Mouse (Mus musculus): ENCODE results near the gene Atp6v1g1. TPM values are rescaled to one million over a fixed set of nuclear protein-coding genes. Genes with fewer than 3 reads are reported as not detected.

Atp6v1g1 gene
- total RNA-seq, 2 experiments from 2014 or later = 132 to 141 TPM

- DNase-seq (ENCODE audit: extremely low spot score in 1 of 2, low spot score in 2 of 2) = no peak
- intact Hi-C loops (cut with DNase I) = no loop called here
These were observed 18.2 kb downstream of the Atp6v1g1 start for GRCm38 (mm10) chr4:63562742-63563141.

GRCm38 (mm10) chr4:63567712-63568390, 23.3 kb downstream of the Atp6v1g1 start:
- no peak for DNase-seq (ENCODE audit: extremely low spot score in 1 of 2, low spot score in 2 of 2)
- intact Hi-C loops (cut with DNase I) = no loop called here

GRCm38 (mm10) chr4:63569322-63569721, 24.8 kb downstream of the Atp6v1g1 start:
- intact Hi-C loops (cut with DNase I) = no loop called here
- DNase-seq (ENCODE audit: extremely low spot score in 1 of 2, low spot score in 2 of 2) = no peak

GRCm38 (mm10) chr4:63570208-63570781, 25.7 kb downstream of the Atp6v1g1 start:
- intact Hi-C loops (cut with DNase I) = no loop called here
- no peak for DNase-seq (ENCODE audit: extremely low spot score in 1 of 2, low spot score in 2 of 2)

- no peak for DNase-seq (ENCODE audit: extremely low spot score in 1 of 2, low spot score in 2 of 2)
- intact Hi-C loops (cut with DNase I) = no loop called here
These were observed 28.0 kb downstream of the Atp6v1g1 start for GRCm38 (mm10) chr4:63572621-63573020.

- no peak for DNase-seq (ENCODE audit: extremely low spot score in 1 of 2, low spot score in 2 of 2)
- intact Hi-C loops (cut with DNase I) = no loop called here
These were observed 35.1 kb downstream of the Atp6v1g1 start for GRCm38 (mm10) chr4:63579649-63580048.

GRCm38 (mm10) chr4:63580078-63580477, 35.5 kb downstream of the Atp6v1g1 start:
- peak in 1 of 2 experiments; percentile 28 for DNase-seq (ENCODE audit: extremely low spot score in 1 of 2, low spot score in 2 of 2)
- intact Hi-C loops (cut with DNase I) = no loop called here

- intact Hi-C loops (cut with DNase I) = no loop called here
- DNase-seq (ENCODE audit: extremely low spot score in 1 of 2, low spot score in 2 of 2) = peak in 1 of 2 experiments; percentile 7
These were observed 38.0 kb downstream of the Atp6v1g1 start for GRCm38 (mm10) chr4:63582580-63582979.

- intact Hi-C loops (cut with DNase I) = no loop called here
- no peak for DNase-seq (ENCODE audit: extremely low spot score in 1 of 2, low spot score in 2 of 2)
These were observed 40.6 kb downstream of the Atp6v1g1 start for GRCm38 (mm10) chr4:63585216-63585615.

- intact Hi-C loops (cut with DNase I) = no loop called here
- no peak for DNase-seq (ENCODE audit: extremely low spot score in 1 of 2, low spot score in 2 of 2)
These were observed 41.7 kb downstream of the Atp6v1g1 start for GRCm38 (mm10) chr4:63586240-63586639.

GRCm38 (mm10) chr4:63589987-63590386, 45.4 kb downstream of the Atp6v1g1 start:
- intact Hi-C loops (cut with DNase I) = no loop called here
- DNase-seq (ENCODE audit: extremely low spot score in 1 of 2, low spot score in 2 of 2) = no peak

- intact Hi-C loops (cut with DNase I) = no loop called here
- DNase-seq (ENCODE audit: extremely low spot score in 1 of 2, low spot score in 2 of 2) = no peak
These were observed 46.0 kb downstream of the Atp6v1g1 start for GRCm38 (mm10) chr4:63590538-63590937.

GRCm38 (mm10) chr4:63594459-63595110, 50.0 kb downstream of the Atp6v1g1 start:
- intact Hi-C loops (cut with DNase I) = no loop called here

GRCm38 (mm10) chr4:63595259-63595658, 50.7 kb downstream of the Atp6v1g1 start:
- intact Hi-C loops (cut with DNase I) = no loop called here
- DNase-seq (ENCODE audit: extremely low spot score in 1 of 2, low spot score in 2 of 2) = no peak

More at GRCm38 (mm10) chr4:63594459-63595110, 50.0 kb downstream of the Atp6v1g1 start:
- no peak for DNase-seq (ENCODE audit: extremely low spot score in 1 of 2, low spot score in 2 of 2)

GRCm38 (mm10) chr4:63596010-63596409, 51.4 kb downstream of the Atp6v1g1 start:
- DNase-seq (ENCODE audit: extremely low spot score in 1 of 2, low spot score in 2 of 2) = no peak
- intact Hi-C loops (cut with DNase I) = no loop called here

Other genes with a start within 250 kb of the Atp6v1g1 start
- not detected for gene Orm1, start 200.2 kb upstream of the Atp6v1g1 start, total RNA-seq (2021)
- gene Orm3, start 188.6 kb upstream of the Atp6v1g1 start, total RNA-seq (2021) = not detected
- not detected for gene Orm2, start 182.3 kb upstream of the Atp6v1g1 start, total RNA-seq (2021)
- gene Akna, start 141.4 kb upstream of the Atp6v1g1 start, total RNA-seq (2021) = 1 to 10 TPM; 3.4 to 4.8 TPM
- gene Whrn, start 48.8 kb upstream of the Atp6v1g1 start, total RNA-seq (2021) = 10 to 100 TPM; 41.7 to 45.8 TPM
- gene Tmem268, start 14.0 kb downstream of the Atp6v1g1 start, total RNA-seq (2021) = 1 to 10 TPM; 7.8 to 8.4 TPM
- gene Gm11213, start 60.5 kb downstream of the Atp6v1g1 start, total RNA-seq (2021) = not detected
- not detected for gene Tex48, start 77.7 kb downstream of the Atp6v1g1 start, total RNA-seq (2021)
- gene Gm11214, start 118.6 kb downstream of the Atp6v1g1 start, total RNA-seq (2021) = not detected
- gene Tnfsf15, start 200.3 kb downstream of the Atp6v1g1 start, total RNA-seq (2021) = under 1 TPM; 0.17 to 0.32 TPM